Mouse (Mus musculus): ENCODE data around the gene Gab2. TPM values are rescaled to one million over a fixed set of nuclear protein-coding genes. Genes with fewer than 3 reads are reported as not detected.

Gene Gab2
- polyA plus RNA-seq, 1 experiment, result 34.0 TPM

GRCm38 (mm10) chr7:97251638-97252037, 170.3 kb downstream of the Gab2 start:
- DNase-seq (ENCODE audit: low read depth), result no peak

- no peak for DNase-seq (ENCODE audit: low read depth)
These were observed 181.2 kb downstream of the Gab2 start for GRCm38 (mm10) chr7:97262541-97262940.

DNA sequence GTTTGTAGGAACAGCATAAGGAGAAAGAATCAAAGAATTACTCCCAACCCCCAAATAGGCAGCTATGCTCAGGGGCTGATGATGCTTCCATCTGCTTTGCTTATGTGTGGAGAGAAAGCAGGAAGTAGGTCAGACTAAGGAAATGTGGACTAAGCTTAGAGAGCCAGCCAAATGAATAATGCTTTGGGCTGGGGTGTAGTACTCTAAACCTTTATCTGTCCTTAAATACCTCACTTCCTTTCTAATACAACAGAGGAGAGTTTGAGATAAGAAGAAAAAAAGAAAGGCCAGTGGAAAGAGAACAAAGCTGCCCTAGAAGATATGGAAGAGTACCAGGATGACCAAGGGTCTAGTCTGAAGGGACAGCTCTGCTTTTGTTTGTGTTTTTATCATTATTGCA, 189.0 kb downstream of the Gab2 start:
- no peak for DNase-seq (ENCODE audit: low read depth)

DNA sequence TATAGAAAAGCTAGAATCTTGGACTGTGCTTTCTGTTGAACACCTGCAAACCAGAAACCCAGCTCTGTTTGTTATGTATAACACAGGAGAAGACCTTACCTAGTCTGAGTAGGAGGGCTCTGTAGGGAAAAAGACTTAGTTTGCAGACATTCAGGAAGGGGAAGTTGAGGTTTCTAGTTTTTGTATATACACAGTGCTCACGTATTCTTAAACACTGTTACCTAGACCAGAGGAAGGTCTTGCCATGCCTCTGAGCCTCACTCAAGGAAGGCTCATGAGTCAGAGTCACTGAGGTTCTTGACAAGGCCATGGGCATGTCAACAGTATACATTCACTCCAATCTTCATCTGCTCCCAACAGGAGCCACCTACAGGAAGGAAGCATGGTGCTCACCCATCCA, 189.7 kb downstream of the Gab2 start:
- no peak for DNase-seq (ENCODE audit: low read depth)

DNA sequence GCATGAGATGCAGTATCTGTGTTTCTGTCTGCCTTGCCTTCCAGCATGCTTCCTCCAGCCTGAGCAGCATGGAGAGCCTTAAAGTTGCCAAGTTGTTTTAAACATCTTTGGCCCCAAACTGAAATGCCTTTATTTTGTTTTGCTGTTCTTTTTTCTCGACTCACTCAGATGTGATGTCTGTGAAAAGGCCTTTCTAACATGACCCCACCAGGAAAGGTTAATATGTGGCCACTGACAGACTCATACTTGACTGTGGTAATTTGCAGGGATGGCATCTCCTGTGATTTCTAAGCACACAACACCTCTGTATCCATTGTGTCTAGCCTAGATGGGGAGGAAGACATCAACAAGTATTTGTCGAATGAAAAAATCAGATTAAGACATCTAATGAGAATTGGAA, 215.6 kb downstream of the Gab2 start:
- DNase-seq (ENCODE audit: low read depth), result no peak

GRCm38 (mm10) chr7:97297466-97297865, 216.1 kb downstream of the Gab2 start:
- no peak for DNase-seq (ENCODE audit: low read depth)

DNA sequence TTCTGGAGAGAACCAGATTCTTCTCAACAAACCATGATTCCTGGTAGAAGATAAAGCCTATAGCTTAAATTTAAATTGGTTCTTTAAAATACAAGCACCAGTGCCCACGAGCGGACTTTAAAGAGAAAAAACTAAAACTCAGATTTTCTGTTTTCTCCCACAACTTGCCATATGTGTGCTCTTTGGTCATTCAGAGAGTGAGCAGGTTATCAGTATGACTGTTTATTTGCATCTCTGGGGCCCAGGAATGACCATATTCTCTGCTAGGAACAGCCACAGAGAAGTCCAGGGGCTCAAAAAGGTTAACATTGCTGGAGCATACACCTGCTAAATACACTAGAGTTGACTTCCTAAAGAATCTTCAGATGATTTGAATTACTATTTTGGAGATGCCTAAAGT, 216.9 kb downstream of the Gab2 start:
- no peak for DNase-seq (ENCODE audit: low read depth)

- no peak for DNase-seq (ENCODE audit: low read depth)
These were observed 217.6 kb downstream of the Gab2 start for GRCm38 (mm10) chr7:97298943-97299342.

DNA sequence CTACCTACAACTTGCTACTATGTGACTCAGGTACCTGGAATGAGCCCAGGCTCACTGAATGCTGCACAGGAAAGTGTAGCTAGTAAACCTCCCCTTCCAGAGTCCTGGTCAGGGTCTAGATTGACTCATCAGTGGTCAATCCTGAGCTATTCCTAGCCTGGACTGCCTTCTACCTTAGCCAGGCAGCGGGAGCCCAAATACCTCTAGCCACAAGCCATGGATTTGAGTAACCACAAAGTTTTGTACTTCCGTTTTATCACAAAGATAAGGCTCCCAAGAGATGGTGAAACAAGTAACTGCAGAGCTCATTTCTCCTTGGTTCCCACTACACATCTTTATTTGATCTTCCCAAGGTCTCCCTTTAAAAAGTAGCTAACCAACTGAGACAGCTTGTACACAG, 219.5 kb downstream of the Gab2 start:
- no peak for DNase-seq (ENCODE audit: low read depth)

- no peak for DNase-seq (ENCODE audit: low read depth)
These were observed 219.9 kb downstream of the Gab2 start for GRCm38 (mm10) chr7:97301321-97301720.

DNA sequence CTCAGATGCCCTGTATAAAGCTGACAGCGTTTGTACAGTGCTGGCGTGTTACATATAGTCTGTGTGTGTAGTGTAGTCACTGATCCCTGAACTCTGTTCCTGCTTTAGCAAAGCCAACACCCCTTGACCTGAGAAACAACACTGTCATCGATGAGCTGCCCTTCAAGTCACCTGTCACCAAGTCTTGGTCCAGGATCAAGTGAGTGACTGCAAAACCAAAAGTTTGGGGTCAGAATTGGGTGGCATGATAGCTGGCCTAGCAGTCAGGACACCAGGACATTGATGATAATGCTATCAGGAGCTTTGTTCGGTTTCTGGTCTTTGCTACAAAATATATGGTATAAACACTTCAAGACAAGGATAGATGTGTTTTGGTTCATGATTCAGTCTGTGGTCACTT, 220.9 kb downstream of the Gab2 start:
- no peak for DNase-seq (ENCODE audit: low read depth)

DNA sequence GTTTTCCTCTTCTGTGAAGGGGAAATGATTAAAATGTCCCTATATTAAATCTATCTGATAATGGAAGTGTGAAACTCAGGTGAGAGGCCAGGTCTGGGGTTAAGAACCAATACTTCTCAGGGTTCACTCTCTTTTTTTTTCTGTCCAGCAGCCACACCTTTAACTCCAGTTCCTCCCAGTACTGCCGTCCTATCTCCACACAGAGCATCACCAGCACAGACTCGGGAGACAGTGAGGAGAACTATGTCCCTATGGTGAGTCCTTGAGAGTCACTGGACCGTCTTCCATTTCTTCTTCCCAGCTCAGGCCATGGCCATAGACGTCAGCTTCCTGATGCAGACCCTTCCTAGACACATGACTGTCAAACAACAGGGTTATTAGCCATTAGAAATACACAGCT, 221.5 kb downstream of the Gab2 start:
- no peak for DNase-seq (ENCODE audit: low read depth)

GRCm38 (mm10) chr7:97303614-97304013, 222.2 kb downstream of the Gab2 start:
- no peak for DNase-seq (ENCODE audit: low read depth)

DNA sequence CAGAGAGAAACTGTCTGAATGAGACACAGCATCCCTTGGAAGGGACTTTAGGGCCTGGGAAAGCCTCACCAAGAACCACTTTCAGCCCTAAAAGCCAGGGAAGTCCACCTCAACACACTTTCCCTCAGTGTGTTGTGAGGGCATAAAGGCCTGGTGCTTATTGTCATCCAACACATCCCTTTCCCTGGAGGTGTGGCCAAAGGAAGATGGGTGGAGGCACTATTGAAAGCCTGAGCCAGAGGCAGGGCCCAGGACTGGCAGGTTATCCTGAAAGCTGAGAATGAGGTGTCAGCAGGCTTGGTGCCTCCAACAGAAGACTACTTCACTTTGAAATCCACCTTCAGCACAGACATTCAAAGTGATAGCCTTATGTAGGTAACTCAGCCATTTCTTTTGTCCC, 223.1 kb downstream of the Gab2 start:
- DNase-seq (ENCODE audit: low read depth), result no peak

- DNase-seq (ENCODE audit: low read depth), result no peak
These were observed 223.8 kb downstream of the Gab2 start for GRCm38 (mm10) chr7:97305206-97305605.

- DNase-seq (ENCODE audit: low read depth), result no peak
These were observed 225.4 kb downstream of the Gab2 start for GRCm38 (mm10) chr7:97306813-97307212.

DNA sequence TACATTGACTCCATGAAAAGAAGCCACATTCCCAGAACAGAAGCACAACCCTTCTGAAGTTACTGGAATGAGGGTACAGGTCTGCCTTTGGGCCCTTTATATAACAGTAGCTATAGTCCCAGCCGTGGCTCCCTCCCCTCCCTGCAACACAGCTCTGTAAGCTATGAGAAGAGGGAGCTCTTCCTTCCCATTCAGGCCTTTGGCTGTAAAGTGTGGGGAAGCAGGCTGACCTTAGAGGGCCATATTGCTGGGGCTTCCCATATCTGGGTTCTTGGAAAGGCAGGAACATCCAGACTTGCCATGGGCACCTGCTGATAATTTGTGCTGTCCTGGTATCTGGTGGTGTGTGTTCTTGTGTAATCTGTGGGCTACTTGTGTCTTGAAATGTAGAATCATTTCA, 226.2 kb downstream of the Gab2 start:
- DNase-seq (ENCODE audit: low read depth), result no peak

DNA sequence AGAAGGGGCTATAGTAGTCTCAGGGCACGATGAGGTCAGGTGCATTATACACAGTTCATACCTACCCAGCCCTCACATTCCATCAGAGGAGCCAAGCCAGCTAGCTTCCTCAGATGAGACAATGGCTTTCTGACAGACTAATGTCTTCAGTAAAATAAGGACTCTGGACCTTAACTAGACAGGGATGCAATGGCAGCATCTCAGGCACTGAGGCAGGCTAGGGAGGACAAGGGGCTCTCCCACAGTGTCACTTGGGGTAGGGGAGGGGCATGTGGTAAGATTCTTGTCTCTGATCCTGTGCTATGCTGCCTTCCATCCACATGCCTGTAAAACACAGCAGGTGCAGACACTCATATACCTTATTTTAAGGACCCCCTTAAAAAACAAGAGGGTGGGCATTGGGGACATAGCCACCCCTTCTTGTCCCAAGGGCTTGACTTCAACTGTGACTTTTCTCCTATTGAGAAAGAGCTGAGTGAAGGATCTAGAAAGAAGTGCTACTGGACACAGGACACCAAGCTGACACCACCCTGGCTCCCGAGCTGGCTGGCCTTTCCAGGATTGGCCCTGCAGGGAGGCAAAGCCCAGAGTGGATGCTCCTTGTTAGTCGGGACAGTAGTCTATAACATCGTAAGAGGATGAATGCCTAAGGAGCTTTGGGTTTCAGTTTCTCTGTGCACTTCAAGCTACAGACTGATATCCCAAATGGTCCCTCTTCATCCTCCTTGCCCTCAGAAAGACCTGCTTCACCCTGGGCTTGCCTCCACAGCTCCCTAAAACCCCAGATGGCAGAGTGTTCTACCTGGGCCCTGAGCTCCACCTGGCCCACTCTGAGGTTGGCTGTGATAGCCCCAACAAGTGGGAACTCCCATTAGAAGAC, 228.3 kb downstream of the Gab2 start:
- DNase-seq (ENCODE audit: low read depth), result no peak

DNA sequence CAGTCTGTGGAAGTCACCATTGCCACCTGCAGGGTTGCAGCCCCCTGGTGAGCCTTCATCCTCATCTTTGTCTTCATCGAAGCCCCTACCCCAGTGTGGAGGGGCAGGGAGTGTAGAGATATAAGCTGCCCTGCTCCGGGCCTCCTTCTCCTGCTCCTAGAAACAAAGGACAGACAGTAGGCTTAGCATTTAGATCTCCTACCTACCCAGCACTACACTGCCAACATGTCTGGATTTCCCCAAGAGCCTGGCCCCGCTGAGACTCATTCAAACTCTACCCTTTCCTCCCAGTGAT, 228.9 kb downstream of the Gab2 start:
- no peak for DNase-seq (ENCODE audit: low read depth)

GRCm38 (mm10) chr7:97311620-97312019, 230.2 kb downstream of the Gab2 start:
- no peak for DNase-seq (ENCODE audit: low read depth)

DNA sequence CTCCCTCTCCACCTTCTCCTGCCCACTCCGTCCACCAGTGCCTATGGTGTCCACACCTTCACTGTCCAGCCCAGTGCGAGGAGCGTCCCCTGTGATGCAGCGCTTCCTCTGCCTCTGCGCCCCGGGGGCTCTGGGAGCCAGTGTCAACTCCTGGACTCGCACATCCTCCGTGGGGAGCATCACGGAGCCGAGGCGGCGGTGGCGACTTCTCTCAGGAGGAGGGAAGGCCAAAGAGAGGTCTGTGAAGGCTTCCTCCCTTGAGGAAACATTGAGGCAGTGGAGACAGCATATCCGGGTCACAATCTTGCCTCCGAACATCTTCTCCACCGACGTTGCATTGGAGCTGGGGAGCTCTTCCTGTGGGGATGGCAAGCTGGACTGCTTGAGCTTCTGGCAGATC, 230.8 kb downstream of the Gab2 start:
- no peak for DNase-seq (ENCODE audit: low read depth)

DNA sequence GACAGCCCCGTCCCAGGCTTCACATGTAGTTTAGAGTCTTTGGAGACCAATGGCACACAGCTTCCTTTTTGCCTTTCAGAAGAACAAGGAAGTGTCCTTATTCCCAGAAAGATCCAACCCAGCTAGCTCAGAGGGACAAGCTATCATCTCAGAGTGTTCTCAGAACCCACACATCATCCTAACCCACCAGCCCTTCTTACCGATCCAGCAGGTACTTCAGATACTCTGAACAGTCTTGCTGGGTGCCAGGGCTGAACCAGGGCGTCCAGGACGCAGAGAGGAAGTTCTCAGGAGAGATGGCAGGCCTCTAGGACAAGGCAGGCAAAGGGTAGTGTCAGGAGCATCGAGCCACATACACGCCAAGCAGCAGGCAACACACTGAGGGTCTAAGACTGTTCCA, 231.5 kb downstream of the Gab2 start:
- DNase-seq (ENCODE audit: low read depth), result no peak

GRCm38 (mm10) chr7:97313364-97313995, 232.1 kb downstream of the Gab2 start:
- DNase-seq (ENCODE audit: low read depth), result no peak

DNA sequence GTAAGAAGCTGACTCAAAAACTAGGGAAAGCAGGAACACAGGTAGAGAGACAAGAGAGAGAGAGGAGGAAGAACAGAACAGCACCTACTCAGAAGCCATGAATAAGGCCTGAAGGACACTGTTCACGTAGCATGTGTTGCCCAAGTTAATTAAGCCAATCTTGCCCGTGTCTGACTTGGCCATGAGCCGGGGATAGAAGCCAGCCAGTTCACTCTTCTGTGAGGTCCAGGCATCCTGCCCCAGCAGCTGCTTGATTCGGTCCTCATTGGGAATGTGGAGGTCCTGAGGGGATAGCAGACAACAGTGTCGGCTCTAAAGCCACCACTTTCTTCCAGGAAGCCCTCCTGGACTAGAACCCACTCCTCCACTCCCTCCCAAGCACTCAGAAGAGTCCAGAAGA, 233.3 kb downstream of the Gab2 start:
- DNase-seq (ENCODE audit: low read depth), result no peak

All from gonadal fat pad, adult 2 months (tissue).